In the genomic region with DNA sequence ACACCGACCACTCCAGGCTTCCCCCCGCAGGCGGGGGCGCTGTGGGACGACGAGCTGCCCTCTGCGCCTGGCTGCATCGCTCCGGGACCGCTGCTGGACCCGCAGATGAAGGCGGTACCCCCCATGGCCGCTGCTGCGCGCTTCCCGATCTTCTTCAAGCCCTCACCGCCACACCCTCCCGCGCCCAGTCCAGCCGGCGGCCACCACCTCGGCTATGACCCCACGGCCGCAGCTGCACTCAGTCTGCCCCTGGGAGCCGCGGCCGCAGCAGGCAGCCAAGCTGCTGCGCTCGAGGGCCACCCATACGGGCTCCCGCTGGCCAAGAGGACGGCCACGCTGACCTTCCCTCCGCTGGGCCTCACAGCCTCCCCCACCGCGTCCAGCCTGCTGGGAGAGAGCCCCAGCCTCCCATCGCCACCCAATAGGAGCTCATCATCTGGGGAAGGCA, we compare ENCODE assay signal across 8 mouse cellular contexts. TPM values are rescaled to one million over a fixed set of nuclear protein-coding genes. Genes with fewer than 3 reads are reported as not detected.
DNase-seq lines count a peak whose midpoint lies in the region; ATAC-seq and TF ChIP-seq lines count a peak whose summit lies in the region.

No protein-coding gene starts in this region.

- peak overlapping the region; percentile 71 for H3K4me3 ChIP-seq in E14TG2a.4 (replicated peaks; ENCODE audit: low read length)
- peak overlapping the region; percentile 36 for H3K4me3 ChIP-seq in forebrain, embryonic 15.5 days
- H3K4me3 ChIP-seq in limb, embryonic 14.5 days (replicated peaks; ENCODE audit: low read length): peak overlapping the region; percentile 31
- H3K4me3 ChIP-seq in olfactory bulb, adult 2 months (ENCODE audit: insufficient read depth, low read depth, low read length): 0 out of 2 replicates have a peak overlapping the region, but pooled peaks have one; percentile 4

- H3K4me1 ChIP-seq in E14TG2a.4 (replicated peaks; ENCODE audit: low read depth, low read length): peaks cover 33% of the 10 kb centered on the region
- H3K4me1 ChIP-seq in forebrain, embryonic 15.5 days: peaks cover 37% of the 10 kb centered on the region
- peaks cover 21% of the 10 kb centered on the region; the same call in 1 of the 2 replicates for H3K4me1 ChIP-seq in limb, embryonic 14.5 days (ENCODE audit: control insufficient read depth, insufficient read depth, low read length)
- peaks cover 29% of the 10 kb centered on the region for H3K4me1 ChIP-seq in olfactory bulb, adult 2 months (ENCODE audit: control insufficient read depth, insufficient read depth, low read length)

- ATAC-seq in forebrain, embryonic 15.5 days (replicated peaks): no peak; the same call in 1 of the 2 replicates
- ATAC-seq in limb, embryonic 14.5 days (ENCODE audit: low FRiP score, low read depth): no peak

- WGBS in forebrain, embryonic 15.5 days: 1% methylated on average over 37 of the region's 37 CpGs
- WGBS in limb, embryonic 14.5 days: 2% methylated on average over 34 of the region's 37 CpGs
- 30% methylated on average over 37 of the region's 37 CpGs for WGBS in olfactory bulb, adult 2 months

- peak overlapping the region; percentile 62 for H3K4me2 ChIP-seq in forebrain, embryonic 15.5 days (replicated peaks)
- peak overlapping the region; percentile 56 for H3K4me2 ChIP-seq in limb, embryonic 14.5 days (replicated peaks; ENCODE audit: low read depth, low read length, severe bottlenecking)

- H3K27ac ChIP-seq in forebrain, embryonic 15.5 days (replicated peaks): no peak overlapping the region
- H3K27ac ChIP-seq in limb, embryonic 14.5 days (replicated peaks; ENCODE audit: low read depth, low read length): no peak overlapping the region
- H3K27ac ChIP-seq in olfactory bulb, adult 2 months (ENCODE audit: insufficient read depth, low read depth, low read length): no peak overlapping the region

- H3K27me3 ChIP-seq in E14TG2a.4 (ENCODE audit: insufficient read depth, low read length): peaks cover 78% of the 10 kb centered on the region
- peaks cover 43% of the 10 kb centered on the region for H3K27me3 ChIP-seq in forebrain, embryonic 15.5 days
- H3K27me3 ChIP-seq in limb, embryonic 14.5 days (ENCODE audit: control insufficient read depth, insufficient read depth, low read length): peaks cover 91% of the 10 kb centered on the region

- peak; percentile 21 to 35 for DNase-seq in cerebellum, postnatal 10 days
- DNase-seq in cerebellum, adult 9-10 months: no peak
- no peak for DNase-seq in limb, embryonic 14.5 days (ENCODE audit: low spot score)
- DNase-seq in urinary bladder, postnatal 4 days (ENCODE audit: low spot score in 2 of 2): no peak
- no peak for DNase-seq in cerebellum, adult 8-10 months

- H3K36me3 ChIP-seq in E14TG2a.4 (ENCODE audit: insufficient read depth, low read length): no peaks in the 10 kb centered on the region
- no peaks in the 10 kb centered on the region for H3K36me3 ChIP-seq in forebrain, embryonic 15.5 days
- no peaks in the 10 kb centered on the region for H3K36me3 ChIP-seq in limb, embryonic 14.5 days (ENCODE audit: control insufficient read depth, insufficient read depth, low read length)

- no peak for TF ChIP-seq POLR2A in limb, embryonic 14.5 days (IDR thresholded peaks at IDR 0.05; ENCODE audit: borderline replicate concordance, extremely low read depth, insufficient read depth, insufficient read length)
- no peak for TF ChIP-seq POLR2A in olfactory bulb, adult 2 months (IDR thresholded peaks at IDR 0.05; ENCODE audit: insufficient read depth, low read depth, low read length)

- TF ChIP-seq CTCF in E14TG2a.4 (conservative IDR thresholded peaks at IDR 0.05; ENCODE audit: low read length): no peak
- TF ChIP-seq CTCF in olfactory bulb, adult 2 months (IDR thresholded peaks at IDR 0.05; ENCODE audit: insufficient read depth, low read depth, low read length): no peak

- no peaks in the 10 kb centered on the region; the same call in 1 of the 2 replicates for H3K9me3 ChIP-seq in E14TG2a.4 (ENCODE audit: low read length)
- no peaks in the 10 kb centered on the region for H3K9me3 ChIP-seq in forebrain, embryonic 15.5 days
- H3K9me3 ChIP-seq in limb, embryonic 14.5 days (ENCODE audit: control insufficient read depth, low read length): no peaks in the 10 kb centered on the region

- peak overlapping the region; percentile 37 for H3K9ac ChIP-seq in forebrain, embryonic 15.5 days (replicated peaks)
- peak overlapping the region; percentile 31; the same call in 1 of the 2 replicates for H3K9ac ChIP-seq in limb, embryonic 14.5 days (ENCODE audit: low read depth, low read length, severe bottlenecking)

RNA-seq across cellular contexts. Expression of gene Nr4a3, which starts 6.7 kb away (rescaled TPM):
- 7.2 and 8.2 TPM in 2 replicates for polyA plus RNA-seq in forebrain, embryonic 15.5 days (2015; fragmentation: Nextera tagmentation; extraction: Ambion mirVana)
- polyA plus RNA-seq in limb, embryonic 14.5 days (2012; rRNA removed): 0.79 and 1.3 TPM in 2 replicates
- polyA plus RNA-seq in limb, embryonic 14.5 days (2014; fragmentation: Nextera tagmentation; extraction: Ambion mirVana): 0.44 and 0.59 TPM in 2 replicates
- polyA plus RNA-seq in olfactory bulb, adult 2 months (2012; ENCODE audit: insufficient read depth, insufficient read length, low replicate concordance, missing spikeins): not detected in 2 replicates

Comparison
In these comparisons a context has a peak if more than half of its experiments do, and no peak if none do; other contexts are left out.
1. DNase-seq: peak in cerebellum, postnatal 10 days (2 of 2); none in cerebellum, adult 9-10 months (single experiment), limb, embryonic 14.5 days (single experiment), urinary bladder, postnatal 4 days (0 of 2) and cerebellum, adult 8-10 months (single experiment).
2. H3K4me3 ChIP-seq: peak in every context shown above with its lines; median percentile 71 in E14TG2a.4; 36 in forebrain, embryonic 15.5 days; 31 in limb, embryonic 14.5 days; 4 in olfactory bulb, adult 2 months.